Mouse (Mus musculus): ENCODE data around the gene Hpse2.
"Not testable (repeated sequence)": the region's sequence is repeated elsewhere in the genome, so short reads cannot be mapped to it uniquely, and the experiment has no call there.

Gene Hpse2

DNA sequence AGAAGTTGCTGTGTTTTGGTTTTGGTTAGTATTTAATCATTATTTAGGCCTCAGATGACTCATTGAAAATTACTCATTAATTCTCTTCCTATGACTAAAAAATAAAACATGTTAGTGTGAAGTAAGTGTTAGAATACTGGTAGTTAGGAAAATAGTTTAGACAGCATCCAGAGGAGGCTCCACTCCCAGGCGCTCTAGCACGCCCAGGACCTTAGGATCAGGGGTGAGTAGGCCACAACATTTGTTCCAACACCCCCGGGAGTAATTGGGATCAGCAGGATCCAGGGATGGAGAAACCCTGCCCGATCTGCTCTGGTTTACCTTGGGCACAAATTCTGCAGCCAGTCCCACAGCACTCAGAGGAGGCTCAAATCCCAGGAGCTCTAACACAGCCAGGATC lies 532.5 kb downstream of the Hpse2 start:
- DNase-seq (ENCODE audit: low read depth, low spot score) = no peak

DNA sequence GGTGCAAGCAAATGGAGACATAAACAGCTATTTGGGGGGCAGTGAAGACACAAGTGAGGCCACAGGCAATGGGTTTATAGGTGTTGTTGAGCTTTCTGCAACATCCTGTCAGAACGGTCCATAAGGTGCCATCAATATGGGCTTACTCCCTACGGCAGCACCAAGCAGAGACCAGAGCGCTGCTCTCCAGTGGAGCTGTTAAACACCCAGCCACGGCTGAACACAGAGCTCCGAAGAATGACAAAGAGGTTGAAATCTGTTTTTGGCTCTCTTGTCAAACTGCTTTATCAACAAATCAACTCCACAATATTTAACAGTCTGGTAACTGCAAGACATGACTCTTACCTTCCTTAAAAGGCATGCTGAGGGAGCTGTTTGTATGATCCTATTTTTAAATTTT lies 537.7 kb downstream of the Hpse2 start:
- DNase-seq (ENCODE audit: low read depth, low spot score) = no peak

DNA sequence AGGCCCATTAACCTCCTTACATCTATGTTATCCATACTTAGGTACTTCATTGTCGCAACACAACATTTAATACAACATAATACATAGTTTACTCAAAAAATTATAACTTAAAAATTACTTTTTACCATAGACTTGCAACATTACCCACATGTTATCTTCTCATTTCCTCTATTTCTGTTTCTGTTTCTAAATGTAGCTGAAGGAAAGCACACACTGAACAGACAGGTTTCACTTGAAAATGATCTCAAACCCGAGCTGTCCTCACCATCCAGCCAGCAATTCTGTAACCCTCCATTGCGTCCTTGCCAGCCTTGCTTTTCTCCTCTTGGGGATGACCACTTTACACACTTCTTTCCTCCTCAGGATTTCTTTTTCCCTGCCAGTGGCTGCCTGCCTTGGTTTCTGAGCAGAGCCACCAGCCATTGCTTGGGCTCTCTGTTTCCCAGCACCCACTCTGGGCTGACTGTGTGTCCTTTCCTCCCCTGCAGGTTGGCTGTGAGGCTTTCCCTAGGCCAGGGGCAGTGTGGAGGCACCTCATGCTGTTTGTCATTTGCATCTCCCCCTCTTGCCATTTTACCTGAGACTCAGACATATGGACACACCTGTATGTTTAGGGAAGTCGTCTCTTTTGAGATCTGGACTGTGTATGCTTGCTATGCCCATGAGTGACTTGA lies 548.4 kb downstream of the Hpse2 start:
- no peak for DNase-seq (ENCODE audit: low read depth, low spot score)

DNA sequence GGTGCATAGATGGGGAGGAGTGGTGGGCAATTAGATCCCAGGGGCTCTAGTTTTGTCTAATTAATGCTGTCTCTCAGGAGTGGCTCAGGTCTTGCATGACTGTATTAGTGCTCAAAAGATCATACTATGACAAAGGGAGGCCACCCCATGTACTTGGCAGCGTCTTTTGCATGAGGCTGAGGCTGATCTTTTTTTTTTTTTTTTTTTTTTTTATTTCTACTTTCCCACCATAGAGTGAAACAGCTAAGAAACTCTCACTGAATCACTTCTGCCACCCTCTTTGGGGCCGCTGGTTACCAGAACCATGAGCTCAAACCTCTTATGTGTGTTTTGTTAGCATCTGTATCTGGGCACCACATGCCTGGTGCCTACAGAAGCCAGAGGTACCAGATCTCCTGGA lies 549.0 kb downstream of the Hpse2 start:
- DNase-seq (ENCODE audit: low read depth, low spot score) = no peak

DNA sequence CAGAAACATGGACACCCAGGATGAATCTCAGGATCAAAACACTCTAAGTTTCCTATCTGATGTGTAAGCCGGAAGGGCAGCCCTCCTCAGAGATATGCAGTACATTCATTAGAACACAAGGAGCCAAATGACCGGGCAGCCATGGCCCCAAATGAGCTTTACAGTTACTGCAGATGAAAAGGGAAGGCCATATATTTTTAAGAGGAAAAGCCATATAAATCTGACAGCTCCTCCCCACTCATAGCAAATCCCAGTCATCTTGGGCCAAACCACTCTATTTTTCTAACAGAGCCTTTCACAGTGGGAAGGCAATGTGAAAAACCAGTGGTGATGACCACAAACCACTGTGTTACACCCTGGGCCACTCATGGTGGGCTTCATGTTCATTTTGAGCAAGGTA lies 549.9 kb downstream of the Hpse2 start:
- DNase-seq (ENCODE audit: low read depth, low spot score) = no peak

DNA sequence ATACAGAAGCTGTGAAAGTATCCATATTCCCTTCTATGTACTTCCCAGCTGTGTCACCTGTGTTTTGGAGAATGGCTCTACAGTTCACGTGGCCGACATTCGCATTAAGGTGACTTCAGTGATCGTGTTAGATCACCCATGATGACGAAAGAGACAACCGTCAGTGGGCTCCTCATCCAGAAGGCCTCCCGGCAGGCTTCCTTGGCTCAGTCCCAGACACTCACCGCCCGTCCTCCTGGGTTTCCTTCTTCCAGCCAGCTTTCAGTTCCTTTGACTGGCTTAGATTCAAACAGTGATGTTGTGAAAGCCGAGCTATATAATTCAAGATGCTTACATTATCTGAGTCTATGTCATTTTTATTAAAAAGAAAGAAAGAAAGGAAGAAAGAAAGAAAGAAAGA lies 550.6 kb downstream of the Hpse2 start:
- DNase-seq (ENCODE audit: low read depth, low spot score) = no peak

DNA sequence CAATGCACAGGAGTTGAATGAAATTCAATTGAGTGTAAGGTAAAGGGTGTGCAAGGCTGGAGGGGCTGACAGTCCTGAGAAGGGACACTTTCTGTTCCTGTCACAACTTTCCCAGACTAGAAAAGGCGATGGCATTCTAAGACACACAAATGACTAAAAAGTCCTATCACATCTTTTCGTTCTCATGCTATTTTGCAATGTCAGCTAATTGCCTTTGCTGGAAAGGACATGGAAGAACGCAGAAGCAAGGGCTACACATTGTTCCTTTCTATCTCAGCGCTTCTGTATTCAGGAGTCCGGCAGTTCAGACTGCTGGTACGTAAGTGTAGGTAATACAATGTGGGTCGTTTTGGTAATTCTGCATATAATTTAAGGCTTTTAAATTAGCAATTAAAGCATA lies 555.0 kb downstream of the Hpse2 start:
- no peak for DNase-seq (ENCODE audit: low read depth, low spot score)

DNA sequence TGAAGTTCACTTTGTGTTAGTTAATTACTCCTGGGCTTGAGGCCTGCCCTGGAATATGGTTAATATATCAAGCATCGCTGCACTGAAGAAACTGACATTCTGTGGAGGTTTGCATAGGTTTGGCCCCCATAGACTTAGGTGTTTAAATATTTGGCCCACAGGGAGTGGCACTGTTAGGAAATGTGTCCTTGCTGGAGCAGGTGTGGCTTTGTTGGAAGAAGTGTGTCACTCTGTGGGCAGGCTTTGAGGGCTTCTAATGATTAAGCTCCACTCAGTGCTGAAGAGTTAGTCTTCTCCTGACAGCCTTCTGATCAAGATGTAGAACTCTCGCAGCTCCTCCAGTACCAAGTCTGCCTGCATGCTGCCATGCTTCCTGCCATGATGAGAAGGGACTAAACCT lies 555.9 kb downstream of the Hpse2 start:
- DNase-seq (ENCODE audit: low read depth, low spot score) = no peak

DNA sequence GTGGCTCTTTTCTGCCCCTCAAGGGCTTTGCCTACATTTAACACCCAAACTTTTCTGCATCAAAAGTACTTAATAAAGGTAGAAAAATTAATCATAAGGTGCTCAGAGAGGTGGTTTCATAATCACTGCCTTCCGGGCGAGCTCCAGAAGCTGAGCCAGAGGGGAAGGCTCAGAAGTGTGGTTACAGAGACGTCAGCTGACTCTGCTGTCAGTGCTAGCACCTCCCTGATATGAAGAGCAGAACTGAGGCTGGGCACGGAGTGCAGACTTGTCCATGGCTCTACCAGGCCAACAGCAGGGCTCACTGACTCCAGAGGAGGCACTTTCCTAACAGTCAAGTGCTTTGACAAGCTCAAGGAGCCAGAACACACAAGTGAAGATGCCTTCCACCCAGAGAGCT lies 559.0 kb downstream of the Hpse2 start:
- no peak for DNase-seq (ENCODE audit: low read depth, low spot score)

DNA sequence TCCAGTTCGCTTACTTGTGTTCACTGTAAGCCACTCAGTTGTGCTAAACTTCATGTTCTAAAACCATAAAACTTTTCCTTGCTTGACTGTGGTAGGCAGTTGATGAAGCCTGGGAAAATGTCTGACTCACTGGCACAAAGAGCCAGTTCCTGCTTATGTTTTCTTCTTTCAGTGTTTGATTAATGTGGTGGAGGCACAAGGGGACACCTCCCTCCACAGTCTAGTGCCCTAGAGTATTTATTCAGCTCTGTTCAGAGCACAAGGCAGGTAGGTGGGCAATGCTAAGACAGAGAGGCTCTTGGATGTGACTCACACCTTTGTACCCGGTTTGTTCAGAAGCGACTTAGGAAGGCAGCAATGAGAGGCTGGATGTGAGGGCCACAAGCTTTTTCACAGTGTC lies 560.3 kb downstream of the Hpse2 start:
- DNase-seq (ENCODE audit: low read depth, low spot score) = no peak

DNA sequence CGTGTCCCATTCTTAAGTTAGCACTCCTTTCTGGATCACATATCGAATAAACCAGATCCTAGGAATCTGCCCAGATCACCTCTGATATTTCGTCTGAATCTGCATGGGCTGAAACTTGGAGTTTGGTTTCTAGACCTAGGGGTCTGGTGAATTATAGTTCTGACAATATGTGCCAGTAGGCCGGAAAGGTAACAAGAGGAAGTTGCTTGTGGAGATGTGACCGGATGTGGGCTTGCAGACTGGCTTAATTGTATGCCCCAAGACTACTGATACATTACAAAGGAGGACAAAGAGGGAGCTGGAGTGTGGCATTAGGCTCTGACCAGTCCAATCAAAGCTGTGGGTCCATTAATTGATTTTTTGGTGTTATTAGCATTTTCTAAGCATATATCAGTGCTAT lies 568.0 kb downstream of the Hpse2 start:
- DNase-seq (ENCODE audit: low read depth, low spot score) = no peak

DNA sequence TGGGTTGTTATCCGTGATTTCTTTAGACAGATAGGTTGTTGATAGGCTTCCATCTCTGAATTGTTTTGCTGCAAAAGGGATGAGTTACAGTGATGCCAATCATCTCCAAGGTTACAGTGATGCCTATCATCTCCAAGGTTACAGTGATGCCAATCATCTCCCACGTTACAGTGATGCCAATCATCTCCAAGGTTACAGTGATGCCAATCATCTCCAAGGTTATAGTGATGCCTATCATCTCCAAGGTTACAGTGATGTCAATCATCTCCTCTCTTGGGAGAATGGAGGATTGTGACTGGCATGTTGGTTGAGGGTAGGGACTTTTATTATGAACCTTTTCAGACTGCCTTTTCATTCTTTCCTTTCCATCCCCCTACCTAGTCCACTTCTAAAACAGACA lies 570.4 kb downstream of the Hpse2 start:
- DNase-seq (ENCODE audit: low read depth, low spot score) = no peak

DNA sequence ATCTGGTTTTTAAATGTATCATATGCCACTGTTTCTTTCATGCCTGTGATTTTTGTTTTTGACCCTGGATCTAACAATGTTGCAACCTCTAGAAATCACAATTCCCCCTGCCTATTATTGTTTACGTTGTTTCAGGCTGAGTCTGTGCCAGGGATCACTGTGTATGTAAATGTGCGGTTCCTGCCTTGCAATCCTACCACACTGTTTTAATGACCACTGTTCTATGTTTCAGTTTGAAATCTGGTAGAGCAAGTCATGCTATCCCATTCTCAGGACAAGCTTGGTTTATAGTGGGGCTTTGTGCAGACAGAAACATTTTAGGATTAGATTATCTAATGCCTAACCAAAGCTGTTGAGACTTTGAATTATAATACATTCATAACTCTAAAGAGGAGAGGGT lies 571.9 kb downstream of the Hpse2 start:
- DNase-seq (ENCODE audit: low read depth, low spot score) = no peak

DNA sequence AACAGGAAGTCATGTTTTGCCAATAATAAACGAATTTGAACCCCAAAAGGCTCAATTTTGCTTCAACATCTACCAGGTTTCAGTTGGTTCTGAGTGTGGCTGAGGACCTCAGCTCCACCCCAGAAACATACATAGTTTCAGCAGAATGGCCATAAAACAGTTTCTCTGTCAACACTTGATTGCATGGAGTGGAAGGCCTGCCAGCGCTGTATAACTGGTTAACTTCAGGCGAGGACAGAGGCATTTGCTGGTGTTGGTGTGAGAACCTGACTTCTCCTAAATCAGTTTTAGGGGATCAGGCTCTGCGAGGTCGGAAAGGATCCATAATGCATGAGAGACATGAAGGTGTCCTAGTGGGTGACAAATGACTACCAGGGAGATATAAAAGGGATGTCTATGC lies 578.0 kb downstream of the Hpse2 start:
- DNase-seq (ENCODE audit: low read depth, low spot score) = no peak

DNA sequence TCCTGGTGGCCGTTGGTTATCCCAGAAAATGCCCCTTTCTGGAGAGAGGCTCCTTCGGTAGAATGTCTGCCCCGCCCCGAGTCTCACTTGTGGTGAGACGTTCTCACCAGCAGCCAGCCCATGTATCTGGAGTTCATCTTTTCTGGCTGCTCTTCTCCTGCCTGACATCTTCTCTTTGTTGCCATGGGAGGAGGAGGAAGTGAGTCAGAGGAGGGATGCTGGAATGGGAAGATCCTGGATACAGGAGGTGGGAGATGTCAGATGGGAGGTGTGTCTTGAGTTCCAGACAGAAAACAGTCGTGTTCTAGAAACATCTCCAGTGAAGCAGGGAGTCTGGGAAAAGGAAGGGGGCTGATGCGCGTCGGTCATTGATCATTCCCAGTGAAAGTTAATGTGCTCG lies 578.7 kb downstream of the Hpse2 start:
- DNase-seq (ENCODE audit: low read depth, low spot score) = peak; percentile 29

DNA sequence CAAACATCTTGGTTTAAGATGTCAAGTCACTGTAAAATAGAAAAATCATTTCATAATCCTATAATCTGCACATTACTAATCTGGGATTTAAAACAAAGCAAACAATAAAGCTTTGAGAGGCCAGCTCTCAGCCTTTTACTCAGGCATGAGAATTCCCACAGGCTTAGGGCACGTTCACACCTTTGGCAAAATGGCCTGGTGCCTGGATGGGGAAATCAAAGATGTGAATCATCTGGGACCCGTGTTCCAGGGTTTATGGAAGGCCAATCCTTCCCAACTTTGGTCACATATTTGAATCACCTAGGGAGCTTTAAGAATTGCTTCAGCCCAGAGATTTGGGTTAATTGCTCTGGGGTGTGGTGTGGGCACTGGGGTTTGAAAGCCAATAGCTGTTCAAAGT lies 590.3 kb downstream of the Hpse2 start:
- DNase-seq (ENCODE audit: low read depth, low spot score) = no peak

DNA sequence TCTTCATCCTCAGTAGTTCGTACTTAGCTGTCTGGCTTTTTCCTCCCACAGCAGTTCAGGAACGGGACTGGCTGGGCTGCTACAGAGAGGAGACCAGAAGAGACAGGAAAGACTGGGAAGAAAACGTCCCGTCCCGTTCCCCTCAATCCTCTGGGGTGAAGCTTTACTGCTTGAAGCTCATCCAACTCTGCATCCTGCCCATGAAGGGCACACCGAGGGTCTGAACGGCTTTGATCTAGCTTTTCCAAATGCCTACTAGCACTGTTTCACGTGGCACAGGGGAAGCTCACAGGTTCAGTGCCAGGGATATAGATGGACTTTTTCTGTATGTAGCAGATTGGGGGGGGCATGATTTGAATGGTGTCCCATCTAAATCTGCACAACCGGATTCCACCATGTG lies 592.4 kb downstream of the Hpse2 start:
- no peak for DNase-seq (ENCODE audit: low read depth, low spot score)

DNA sequence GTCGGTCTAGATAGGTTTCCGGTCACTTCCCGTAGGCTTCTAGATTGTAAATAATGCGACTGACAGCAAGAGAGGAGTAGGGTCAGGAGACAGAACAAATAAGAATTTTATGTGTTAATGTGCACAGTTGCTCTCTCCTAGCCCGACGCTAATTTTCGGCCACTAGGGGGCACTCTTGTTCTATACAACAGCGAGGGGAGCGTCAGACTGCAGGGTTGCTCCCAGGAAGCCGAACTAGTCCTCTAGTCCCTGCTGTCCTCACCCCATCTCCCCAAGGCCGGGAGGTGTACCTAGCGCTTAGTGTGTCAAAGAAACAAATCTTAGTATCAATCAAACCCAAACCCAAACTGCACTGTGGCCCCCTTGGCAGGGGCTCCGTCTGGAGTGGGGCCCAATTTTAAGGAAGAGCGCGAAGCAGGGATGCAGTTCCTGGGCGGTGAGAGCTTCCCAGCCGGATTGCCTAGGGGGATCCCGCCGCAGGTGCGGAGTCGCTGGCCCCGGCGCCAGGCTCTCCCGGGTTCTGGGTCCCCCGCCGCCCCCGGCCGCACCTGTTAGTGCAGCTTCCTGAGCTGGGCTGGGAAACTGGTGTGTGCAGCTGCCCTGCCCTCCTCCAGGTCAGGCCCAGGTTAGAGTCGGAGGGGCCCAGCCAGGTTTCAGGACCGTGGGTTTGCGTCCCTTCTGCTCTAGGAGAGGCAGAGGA lies 593.1 kb downstream of the Hpse2 start:
- peak; percentile 64 for DNase-seq (ENCODE audit: low read depth, low spot score)

DNA sequence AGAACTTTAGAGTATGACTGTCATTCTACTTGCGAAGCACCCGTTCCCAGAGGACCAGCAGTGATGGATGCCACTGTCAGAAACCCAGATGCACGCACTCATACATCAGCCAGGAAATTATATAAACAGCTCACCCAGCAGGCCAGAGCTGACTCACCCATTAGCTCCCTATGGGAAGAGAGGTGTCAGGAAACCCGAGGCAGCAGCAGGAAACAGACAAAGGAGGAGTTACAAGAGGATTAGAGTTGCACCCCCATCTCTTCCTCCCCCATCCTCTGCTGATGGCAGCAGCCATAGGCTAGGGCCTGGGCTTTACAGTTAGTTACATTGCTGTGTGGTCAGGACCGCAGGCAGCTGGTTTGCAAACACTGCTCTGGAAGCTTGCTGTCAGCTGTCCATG lies 599.8 kb downstream of the Hpse2 start:
- no peak for DNase-seq (ENCODE audit: low read depth, low spot score)

DNA sequence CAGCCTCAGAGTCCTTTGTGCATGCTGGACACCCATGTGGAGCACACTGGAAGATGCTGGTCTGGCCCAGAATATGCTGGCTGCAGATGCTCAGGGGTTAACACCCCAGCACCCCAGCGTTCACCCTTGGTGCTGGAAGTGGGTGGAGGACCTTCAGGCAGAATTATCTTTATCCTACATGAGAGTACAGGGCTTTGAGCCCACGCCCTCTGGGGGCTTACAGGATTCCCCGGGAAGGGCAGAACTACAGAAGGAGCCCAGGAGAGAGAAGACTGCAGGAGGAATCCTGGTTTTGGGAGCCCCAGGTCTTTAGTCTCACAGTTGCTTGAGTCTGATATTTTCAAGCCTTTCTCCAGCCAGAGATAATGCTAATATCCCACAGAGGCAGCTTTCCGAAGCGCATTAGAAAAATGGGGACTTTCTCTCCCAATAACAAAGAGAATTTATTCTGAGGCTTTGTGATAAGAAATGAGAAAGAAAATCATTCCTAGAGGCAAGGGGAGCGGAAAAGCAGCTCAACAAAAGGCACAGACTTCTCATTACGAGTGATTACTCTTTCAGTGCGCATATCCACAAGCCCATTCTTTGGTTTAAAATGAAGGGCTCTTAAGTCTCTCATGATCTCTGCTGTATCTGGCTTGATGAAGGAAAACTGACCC lies 602.5 kb downstream of the Hpse2 start:
- DNase-seq (ENCODE audit: low read depth, low spot score) = no peak

DNA sequence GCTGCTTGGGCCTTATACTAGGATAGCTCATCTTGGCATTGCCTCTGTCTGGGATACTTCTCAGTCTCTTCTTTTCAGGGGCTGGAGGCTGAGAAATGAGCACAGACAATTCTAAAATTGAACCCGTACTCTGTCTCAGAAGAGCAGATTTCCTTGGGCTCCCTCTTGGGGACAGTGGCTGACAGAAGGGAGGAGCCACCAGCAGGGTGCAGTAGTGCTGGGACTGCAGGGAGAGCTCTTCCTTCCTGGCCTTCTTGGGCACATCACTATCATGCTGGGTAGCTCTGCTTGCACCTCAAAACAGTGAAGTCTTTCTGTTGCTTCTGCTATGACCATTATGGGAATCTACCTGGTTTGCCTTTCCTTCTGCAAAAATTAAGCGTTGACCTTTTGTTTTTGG lies 603.0 kb downstream of the Hpse2 start:
- no peak for DNase-seq (ENCODE audit: low read depth, low spot score)

DNA sequence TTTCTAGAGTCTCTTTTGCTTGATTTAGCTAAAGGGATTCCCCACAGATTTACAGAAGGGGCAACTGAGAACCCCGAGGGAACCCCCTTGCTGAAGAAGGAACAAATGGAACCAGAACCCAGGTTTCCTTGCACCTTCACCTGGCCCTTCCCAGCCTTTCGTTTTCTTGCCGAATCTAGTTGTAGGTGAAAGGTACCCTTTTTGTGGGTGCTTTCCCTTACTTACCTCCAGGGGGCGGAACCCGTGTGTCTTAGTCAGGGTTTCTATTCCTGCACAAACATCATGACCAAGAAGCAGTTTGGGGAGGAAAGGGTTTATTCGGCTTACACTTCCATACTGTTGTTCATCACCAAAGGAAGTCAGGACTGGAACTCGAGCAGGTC lies 608.0 kb downstream of the Hpse2 start:
- not testable (repeated sequence) for DNase-seq (ENCODE audit: low read depth, low spot score)

DNA sequence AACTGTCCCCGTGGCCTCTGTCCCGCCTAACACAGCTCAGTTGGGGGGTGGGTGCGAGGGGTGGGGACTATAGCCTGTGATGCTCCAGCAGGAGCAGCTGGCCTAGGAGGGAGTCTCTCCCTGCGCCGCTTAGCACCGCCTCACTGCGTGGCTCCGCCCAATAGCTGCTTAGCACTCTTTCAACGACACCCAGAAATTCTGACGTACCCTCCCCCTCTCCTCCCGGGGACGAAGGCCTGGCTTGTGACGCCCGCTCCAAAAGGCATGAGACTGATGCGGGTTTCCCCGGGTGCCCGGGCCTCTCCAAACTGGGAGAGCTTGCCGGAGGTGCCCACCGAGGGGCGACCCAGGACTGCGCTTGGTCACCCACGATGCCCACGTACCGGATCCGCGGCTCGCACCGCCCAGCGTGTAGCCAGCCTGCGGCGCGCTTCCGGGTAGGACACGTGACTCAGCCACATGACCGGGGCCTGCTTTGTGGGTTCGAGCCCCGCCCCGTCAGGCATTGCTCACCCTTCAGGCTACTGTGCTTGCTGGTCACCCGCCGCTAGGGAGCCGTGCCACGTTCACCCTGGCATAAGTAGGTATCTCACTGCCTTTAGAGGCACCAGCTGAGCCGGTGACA lies 608.5 kb downstream of the Hpse2 start, which contains the start of gene Hps1:
Gene Hps1, minus strand, starts transcription at position 448 of the 625 bp plus-strand sequence.
- DNase-seq (ENCODE audit: low read depth, low spot score) = peak; percentile 77

Data from skeletal muscle tissue, adult 2 months (tissue).